Comparison of ENCODE assay signal across 8 mouse cellular contexts in the genomic region with DNA sequence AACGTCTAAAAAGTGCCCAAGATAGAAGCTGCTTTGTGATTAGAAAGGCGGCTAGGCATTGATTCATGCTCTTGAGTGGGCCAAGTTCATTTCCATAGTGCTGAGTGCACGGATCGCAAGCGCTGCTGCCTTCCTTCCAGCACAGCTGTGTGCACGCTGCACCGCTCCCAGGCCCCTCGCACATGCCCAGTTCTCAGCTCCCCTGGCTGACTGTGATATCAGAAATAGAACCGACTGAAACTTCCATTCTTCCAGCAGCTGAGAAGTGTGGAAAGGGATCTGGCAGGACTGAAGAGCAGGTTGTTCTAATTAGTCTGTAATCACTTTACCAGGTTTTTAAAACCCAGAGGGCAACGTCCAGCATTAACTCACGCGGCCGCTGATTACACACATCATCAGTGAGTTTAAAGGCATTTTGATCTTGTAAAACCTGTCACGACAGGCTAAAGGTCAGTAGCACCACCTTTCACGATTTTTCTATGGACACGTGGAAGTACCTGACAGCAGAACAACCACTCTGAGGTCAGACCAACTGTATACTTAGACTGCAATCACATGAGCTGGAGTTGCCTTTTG.
DNase-seq lines count a peak whose midpoint lies in the region; ATAC-seq lines count a peak whose summit lies in the region.
"Had no signal": no experiment of that assay in that cellular context is flagged by ENCODE, and none has a peak within 500 bp of the region (broad histone marks: within the 10 kb centered on the region; RNA-seq: fewer than 3 reads in every experiment).

No protein-coding gene starts in this region.

- 13% methylated on average over 16 of the region's 16 CpGs for WGBS in heart, embryonic 14.5 days

- no peak overlapping the region for H3K4me3 ChIP-seq in heart, embryonic 14.5 days (ENCODE audit: control insufficient read depth in 1 of 2, insufficient read depth in 1 of 2, low read depth in 1 of 2, low read length in 2 of 2)

- H3K36me3 ChIP-seq in heart, embryonic 14.5 days (ENCODE audit: control insufficient read depth, insufficient read depth, low read length) = no peaks in the 10 kb centered on the region

- peak; percentile 83 for ATAC-seq in heart, embryonic 14.5 days (ENCODE audit: insufficient number of reproducible peaks, insufficient read depth, low FRiP score, low read depth)

- peak overlapping the region; percentile 91 to 93 for H3K27ac ChIP-seq in heart, embryonic 14.5 days (replicated peaks in 1 of 2; ENCODE audit: control insufficient read depth in 1 of 2, insufficient read depth in 1 of 2, low read depth in 2 of 2, low read length in 2 of 2)
- H3K27ac ChIP-seq: liver, embryonic 14.5 days had no signal

- H3K9ac ChIP-seq in heart, embryonic 14.5 days (ENCODE audit: low read length) = no peak overlapping the region
- H3K9ac ChIP-seq: liver, embryonic 14.5 days had no signal

- DNase-seq in brain, embryonic 18.5 days (ENCODE audit: low read depth, low spot score) = peak; percentile 32
- peak; percentile 61 for DNase-seq in fibroblast of lung, adult 2 months (ENCODE audit: low read depth)
- peak; percentile 52 for DNase-seq in kidney, postnatal 10 days
- peak; percentile 24 for DNase-seq in neural tube, embryonic 10.5 days (ENCODE audit: extremely low spot score, low spot score)
- no peak for DNase-seq in natural killer cell, adult 2 months (ENCODE audit: low spot score in 2 of 2)
- no peak for DNase-seq in thymus, postnatal 36 days

- H3K27me3 ChIP-seq in heart, embryonic 14.5 days (ENCODE audit: control insufficient read depth, insufficient read depth, low read length) = no peaks in the 10 kb centered on the region; the same call in 1 of the 2 replicates

- H3K4me1 ChIP-seq in heart, embryonic 14.5 days (ENCODE audit: control insufficient read depth in 2 of 2, insufficient read depth in 2 of 2, low read length in 2 of 2) = peaks cover 55 to 77% of the 10 kb centered on the region in 2 experiments

- H3K4me2 ChIP-seq in heart, embryonic 14.5 days (ENCODE audit: low read length) = peak overlapping the region; percentile 46

- H3K9me3 ChIP-seq in heart, embryonic 14.5 days (ENCODE audit: control insufficient read depth, low read length) = no peaks in the 10 kb centered on the region

Comparison
In these comparisons a context has a peak if more than half of its experiments do, and no peak if none do; other contexts are left out.
1. DNase-seq: peak in brain, embryonic 18.5 days (single experiment), fibroblast of lung, adult 2 months (single experiment), kidney, postnatal 10 days (single experiment) and neural tube, embryonic 10.5 days (single experiment); none in natural killer cell, adult 2 months (0 of 2) and thymus, postnatal 36 days (0 of 2).